Mouse (Mus musculus): ENCODE measurements at regions not wholly inside any gene's neighbourhood (a gene's known extent, or its start where the extent isn't known, plus 50 kb on each side); places are given as distances from the start of the nearest gene placed in this dataset.

DNA sequence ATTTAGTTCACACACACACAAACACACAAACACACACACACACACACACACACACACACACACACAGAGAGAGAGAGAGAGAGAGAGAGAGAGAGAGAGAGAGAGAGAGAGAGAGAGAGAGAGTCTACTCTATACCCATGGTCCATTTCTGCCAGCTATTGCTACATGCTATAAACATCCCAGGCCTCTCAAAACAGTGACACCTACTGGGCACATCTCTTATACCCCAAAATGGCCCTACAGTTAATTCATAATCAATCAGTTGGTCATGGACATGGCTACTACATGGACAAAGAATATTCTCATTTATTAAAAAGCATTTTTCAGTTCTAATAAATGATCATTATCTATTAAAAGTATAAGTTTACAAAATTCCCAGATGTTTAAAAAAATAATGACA lies 236.8 kb upstream of the Robo2 start:
- H3K27ac ChIP-seq, result no peak overlapping the region
- no peaks in the 10 kb centered on the region for H3K27me3 ChIP-seq
- no peaks in the 10 kb centered on the region for H3K36me3 ChIP-seq
- H3K9ac ChIP-seq, result no peak overlapping the region
- no peaks in the 10 kb centered on the region for H3K9me3 ChIP-seq
- peaks cover 6% of the 10 kb centered on the region; the same call in 1 of the 2 replicates for H3K4me1 ChIP-seq (replicated peaks)
- no peak overlapping the region for H3K4me3 ChIP-seq
- no peak for ATAC-seq (ENCODE audit: low FRiP score)
- no peak overlapping the region for H3K4me2 ChIP-seq

DNA sequence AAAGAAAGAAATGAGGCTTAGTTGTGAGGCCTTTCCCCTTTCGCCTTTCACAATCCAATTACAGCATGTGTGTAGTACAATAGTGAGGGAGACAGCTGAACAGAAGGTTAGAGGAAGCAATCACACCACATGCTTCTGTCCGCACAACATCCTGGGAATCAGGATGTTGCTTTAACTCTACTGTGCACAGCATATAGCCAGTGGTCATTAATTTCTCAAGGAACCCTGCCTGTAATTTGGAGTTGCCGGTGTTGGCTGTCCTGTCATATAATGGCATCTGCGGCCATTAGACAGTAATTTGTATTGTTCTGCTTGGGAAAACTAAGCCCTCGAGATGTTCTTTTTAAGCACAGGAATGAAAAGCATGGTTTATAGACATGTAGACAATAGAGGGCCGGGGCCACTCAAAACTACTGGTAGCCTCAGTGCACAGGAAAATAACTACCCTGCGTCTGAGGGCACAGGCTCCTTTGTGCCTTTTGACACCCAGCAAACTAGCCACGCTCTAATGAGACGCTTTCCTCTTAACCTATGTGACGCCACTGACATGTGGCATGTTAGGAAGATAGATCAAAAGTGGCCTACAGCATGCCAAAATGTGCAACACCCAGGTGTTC lies 233.2 kb upstream of the Robo2 start:
- Histone ChIP-seq H3K4me3 (no peak overlapping the region), H3K4me1 (replicated peaks) (peaks cover 6% of the 10 kb centered on the region; the same call in 1 of the 2 replicates), H3K36me3 (no peaks in the 10 kb centered on the region), H3K4me2 (no peak overlapping the region), H3K9ac (no peak overlapping the region), H3K9me3 (no peaks in the 10 kb centered on the region), H3K27ac (no peak overlapping the region), H3K27me3 (no peaks in the 10 kb centered on the region)
- no peak for ATAC-seq (ENCODE audit: low FRiP score)
- 26% methylated on average over 10 of the region's 10 CpGs for WGBS

DNA sequence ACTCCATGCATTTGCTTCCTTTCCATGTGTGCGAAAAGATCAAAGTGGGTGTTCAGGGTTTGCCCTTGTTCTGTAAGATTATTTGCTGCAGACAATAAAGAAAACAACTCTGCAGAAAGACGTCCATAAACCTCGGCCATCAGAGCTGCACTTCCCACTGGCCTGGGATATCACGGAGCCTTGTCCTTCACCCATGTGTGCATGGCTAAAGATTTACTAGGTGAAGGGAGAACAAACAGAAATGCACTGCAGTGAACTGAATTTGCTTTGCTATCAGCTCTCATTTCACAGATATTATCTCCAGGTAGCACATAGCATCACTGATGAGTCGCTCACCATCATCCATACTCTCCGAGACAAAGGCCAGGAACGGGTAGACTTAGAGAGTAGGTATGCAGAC lies 228.2 kb upstream of the Robo2 start:
- Histone ChIP-seq H3K27ac (no peak overlapping the region), H3K4me3 (no peak overlapping the region), H3K4me2 (no peak overlapping the region), H3K9me3 (no peaks in the 10 kb centered on the region), H3K9ac (no peak overlapping the region), H3K36me3 (no peaks in the 10 kb centered on the region), H3K4me1 (replicated peaks) (peaks cover 3% of the 10 kb centered on the region; the same call in 1 of the 2 replicates), H3K27me3 (no peaks in the 10 kb centered on the region)
- no peak for ATAC-seq (ENCODE audit: low FRiP score)
- 87% methylated on average over 7 of the region's 7 CpGs for WGBS

DNA sequence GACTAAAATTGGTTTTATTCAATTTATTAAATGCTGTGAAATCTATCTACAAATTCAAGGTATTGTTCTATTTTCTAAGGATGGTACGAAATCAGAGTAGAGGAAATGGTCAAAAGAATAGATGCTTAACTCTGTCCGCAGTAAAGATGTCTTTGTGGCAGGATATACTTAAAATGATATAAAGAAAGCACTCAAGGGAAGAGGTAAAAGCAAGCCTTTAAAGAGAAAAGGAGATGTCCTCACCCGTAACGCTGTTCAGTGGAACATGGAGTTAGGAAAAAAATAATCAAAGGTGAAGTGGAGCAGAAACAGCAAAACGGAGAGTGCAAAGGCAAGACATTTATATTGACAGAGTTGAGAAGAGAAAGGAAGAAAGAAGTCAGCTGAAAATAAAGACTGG lies 226.0 kb upstream of the Robo2 start:
- Histone ChIP-seq H3K4me3 (no peak overlapping the region), H3K36me3 (no peaks in the 10 kb centered on the region), H3K27me3 (no peaks in the 10 kb centered on the region), H3K27ac (no peak overlapping the region), H3K9ac (no peak overlapping the region), H3K9me3 (no peaks in the 10 kb centered on the region), H3K4me2 (no peak overlapping the region), H3K4me1 (replicated peaks) (no peaks in the 10 kb centered on the region)
- ATAC-seq (ENCODE audit: low FRiP score), result no peak
- WGBS, result 61% methylated on average over 5 of the region's 5 CpGs

DNA sequence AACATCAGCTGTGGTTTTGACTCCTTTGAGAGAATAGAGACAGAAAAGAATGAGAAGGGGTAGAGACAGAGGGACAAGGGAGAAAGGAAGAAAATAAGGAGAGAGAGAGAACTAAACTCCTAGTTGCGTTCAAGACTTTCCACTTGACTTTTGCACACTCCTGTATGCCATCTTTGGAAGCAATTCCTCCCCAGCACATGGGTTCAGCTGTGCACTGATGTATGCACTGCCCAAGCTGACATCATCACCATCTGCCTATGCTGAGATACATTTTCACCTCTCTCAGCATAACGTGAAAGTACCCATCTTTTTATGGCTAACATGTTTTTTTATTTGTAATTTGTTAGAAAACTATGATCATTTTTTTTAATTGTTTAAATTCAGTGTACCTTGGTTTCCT lies 214.2 kb upstream of the Robo2 start:
- Histone ChIP-seq H3K4me3 (no peak overlapping the region), H3K4me1 (replicated peaks) (no peaks in the 10 kb centered on the region), H3K36me3 (no peaks in the 10 kb centered on the region), H3K9ac (no peak overlapping the region), H3K27ac (no peak overlapping the region), H3K9me3 (no peaks in the 10 kb centered on the region), H3K27me3 (no peaks in the 10 kb centered on the region), H3K4me2 (no peak overlapping the region)
- no peak for ATAC-seq (ENCODE audit: low FRiP score)
- WGBS, result 88% methylated on average over 2 of the region's 2 CpGs

DNA sequence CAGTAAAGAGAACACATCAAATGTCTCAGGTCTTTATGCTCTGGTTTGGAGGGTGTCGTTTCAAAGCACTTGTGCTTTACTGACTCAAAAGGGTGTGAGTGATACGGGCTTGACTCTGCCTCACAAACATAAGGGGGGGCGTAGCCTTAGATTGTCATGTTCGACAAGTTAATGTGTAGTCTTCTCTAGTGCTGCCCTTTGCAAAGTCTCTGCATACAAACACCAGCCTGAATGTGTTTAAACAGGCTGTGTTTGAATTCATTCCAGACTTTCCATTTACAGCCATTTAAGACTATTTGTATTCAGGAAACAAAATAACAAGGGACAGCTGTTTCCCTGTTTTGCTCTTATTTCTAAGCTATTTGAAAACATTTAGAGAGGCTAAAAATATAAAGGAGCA lies 200.4 kb upstream of the Robo2 start:
- Histone ChIP-seq H3K27me3 (no peaks in the 10 kb centered on the region), H3K4me1 (replicated peaks) (no peaks in the 10 kb centered on the region), H3K36me3 (no peaks in the 10 kb centered on the region), H3K4me2 (no peak overlapping the region), H3K4me3 (no peak overlapping the region), H3K9me3 (no peaks in the 10 kb centered on the region), H3K9ac (no peak overlapping the region), H3K27ac (no peak overlapping the region)
- ATAC-seq (ENCODE audit: low FRiP score), result no peak
- 45% methylated on average over 4 of the region's 4 CpGs for WGBS

DNA sequence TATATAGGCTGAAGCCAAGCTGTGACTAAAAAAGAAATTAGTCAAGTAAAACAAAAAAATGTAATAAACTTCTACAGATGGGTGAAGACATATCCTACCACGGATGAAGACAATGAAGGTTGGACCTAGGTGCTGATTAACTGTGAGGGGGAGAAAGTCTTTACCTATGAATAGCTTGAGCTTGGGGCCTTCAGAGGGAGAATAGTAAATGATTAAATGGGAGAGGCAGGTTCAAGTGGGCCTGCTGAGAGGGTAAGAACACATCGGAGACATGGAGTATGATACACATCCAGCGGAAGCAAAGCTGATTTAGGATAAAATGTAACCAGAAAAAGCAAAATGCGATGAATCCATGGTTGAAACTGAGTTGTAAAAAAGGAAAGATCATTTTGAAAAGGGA lies 197.9 kb upstream of the Robo2 start:
- H3K4me1 ChIP-seq (replicated peaks), result no peaks in the 10 kb centered on the region
- no peak overlapping the region for H3K4me2 ChIP-seq
- no peak overlapping the region for H3K9ac ChIP-seq
- 66% methylated on average over 4 of the region's 4 CpGs for WGBS
- H3K27me3 ChIP-seq, result no peaks in the 10 kb centered on the region
- no peaks in the 10 kb centered on the region for H3K9me3 ChIP-seq
- no peak overlapping the region for H3K27ac ChIP-seq
- no peak for ATAC-seq (ENCODE audit: low FRiP score)
- H3K4me3 ChIP-seq, result no peak overlapping the region
- H3K36me3 ChIP-seq, result no peaks in the 10 kb centered on the region

DNA sequence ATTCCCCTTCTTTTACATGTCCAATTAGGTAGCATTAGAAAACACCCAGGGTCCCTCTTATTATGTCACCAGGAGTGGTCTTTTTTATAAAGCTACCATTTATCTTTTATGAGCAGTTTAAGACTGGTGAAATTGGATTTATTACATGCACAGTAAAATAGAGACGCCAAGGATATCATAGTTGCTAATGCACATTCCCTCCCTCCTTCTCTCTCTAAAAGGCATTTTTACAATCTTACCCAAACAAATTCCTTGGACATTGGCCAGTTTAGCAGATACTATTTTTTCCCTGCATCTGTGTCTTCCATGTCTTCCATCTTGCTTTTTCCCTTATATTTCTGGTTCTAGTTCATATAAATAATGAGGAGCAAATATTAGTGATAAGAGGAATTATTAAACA lies 186.7 kb upstream of the Robo2 start:
- H3K27me3 ChIP-seq, result no peaks in the 10 kb centered on the region
- ATAC-seq (ENCODE audit: low FRiP score), result no peak
- 75% methylated on average over 1 of the region's 1 CpGs for WGBS

DNA sequence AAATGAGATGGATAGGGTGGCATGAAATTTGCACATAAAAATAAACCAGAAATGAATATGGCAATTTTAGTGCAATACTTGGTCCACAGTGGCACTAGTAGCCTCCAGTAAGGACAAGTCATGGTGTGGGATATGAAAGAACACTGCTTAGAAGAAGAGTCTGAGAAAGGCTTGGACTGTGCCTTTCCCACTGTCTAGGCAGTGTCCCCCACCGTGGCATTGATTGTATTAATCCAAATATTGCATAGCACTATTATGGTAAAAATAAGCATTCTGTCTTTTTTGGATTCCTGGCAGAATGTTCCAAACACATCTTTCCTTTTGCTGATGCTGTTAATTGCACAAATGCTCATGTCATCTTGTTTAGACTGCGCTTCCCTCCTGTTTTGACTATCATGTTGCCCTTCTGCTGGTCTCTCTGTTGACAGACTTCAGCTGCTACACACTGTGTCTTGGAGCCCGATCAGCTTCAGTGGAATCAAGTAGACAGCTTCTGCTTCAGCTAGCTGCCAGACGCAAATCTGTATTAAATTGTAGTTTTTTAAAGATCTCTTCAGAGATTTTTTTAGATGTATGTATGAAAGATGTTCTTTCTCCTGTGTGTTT lies 186.2 kb upstream of the Robo2 start:
- Histone ChIP-seq H3K4me3 (no peak overlapping the region), H3K36me3 (no peaks in the 10 kb centered on the region), H3K27ac (no peak overlapping the region), H3K4me1 (replicated peaks) (no peaks in the 10 kb centered on the region), H3K9ac (no peak overlapping the region), H3K4me2 (no peak overlapping the region), H3K27me3 (no peaks in the 10 kb centered on the region), H3K9me3 (no peaks in the 10 kb centered on the region)
- 90% methylated on average over 4 of the region's 4 CpGs for WGBS
- no peak for ATAC-seq (ENCODE audit: low FRiP score)

More for the DNA sequence above, 186.7 kb upstream of the Robo2 start:
- no peak overlapping the region for H3K9ac ChIP-seq
- H3K4me2 ChIP-seq, result no peak overlapping the region
- H3K36me3 ChIP-seq, result no peaks in the 10 kb centered on the region
- H3K27ac ChIP-seq, result no peak overlapping the region
- H3K9me3 ChIP-seq, result no peaks in the 10 kb centered on the region
- H3K4me3 ChIP-seq, result no peak overlapping the region
- no peaks in the 10 kb centered on the region for H3K4me1 ChIP-seq (replicated peaks)

DNA sequence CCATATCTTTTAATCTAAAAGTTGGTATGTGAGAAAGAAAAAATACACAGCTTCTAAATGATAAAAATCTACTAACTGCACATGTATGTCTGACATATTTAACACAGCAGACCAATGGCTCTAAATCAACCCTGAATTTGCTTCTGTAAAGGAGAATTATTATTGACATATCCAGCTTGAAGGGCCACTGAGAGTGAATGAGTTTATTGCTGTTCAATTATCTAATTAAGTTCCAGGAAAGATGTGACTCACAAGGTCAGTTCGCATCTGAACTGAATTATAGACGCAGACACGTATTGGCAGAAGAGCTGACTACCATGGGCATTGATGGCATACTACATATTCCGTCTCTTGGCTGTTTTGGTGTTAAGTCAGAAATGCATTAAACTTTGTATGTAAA lies 180.3 kb upstream of the Robo2 start:
- Histone ChIP-seq H3K4me3 (no peak overlapping the region), H3K9ac (no peak overlapping the region), H3K27me3 (no peaks in the 10 kb centered on the region), H3K4me1 (replicated peaks) (no peaks in the 10 kb centered on the region), H3K9me3 (no peaks in the 10 kb centered on the region), H3K4me2 (no peak overlapping the region), H3K36me3 (no peaks in the 10 kb centered on the region), H3K27ac (no peak overlapping the region)
- WGBS, result 88% methylated on average over 4 of the region's 4 CpGs
- no peak for ATAC-seq (ENCODE audit: low FRiP score)

DNA sequence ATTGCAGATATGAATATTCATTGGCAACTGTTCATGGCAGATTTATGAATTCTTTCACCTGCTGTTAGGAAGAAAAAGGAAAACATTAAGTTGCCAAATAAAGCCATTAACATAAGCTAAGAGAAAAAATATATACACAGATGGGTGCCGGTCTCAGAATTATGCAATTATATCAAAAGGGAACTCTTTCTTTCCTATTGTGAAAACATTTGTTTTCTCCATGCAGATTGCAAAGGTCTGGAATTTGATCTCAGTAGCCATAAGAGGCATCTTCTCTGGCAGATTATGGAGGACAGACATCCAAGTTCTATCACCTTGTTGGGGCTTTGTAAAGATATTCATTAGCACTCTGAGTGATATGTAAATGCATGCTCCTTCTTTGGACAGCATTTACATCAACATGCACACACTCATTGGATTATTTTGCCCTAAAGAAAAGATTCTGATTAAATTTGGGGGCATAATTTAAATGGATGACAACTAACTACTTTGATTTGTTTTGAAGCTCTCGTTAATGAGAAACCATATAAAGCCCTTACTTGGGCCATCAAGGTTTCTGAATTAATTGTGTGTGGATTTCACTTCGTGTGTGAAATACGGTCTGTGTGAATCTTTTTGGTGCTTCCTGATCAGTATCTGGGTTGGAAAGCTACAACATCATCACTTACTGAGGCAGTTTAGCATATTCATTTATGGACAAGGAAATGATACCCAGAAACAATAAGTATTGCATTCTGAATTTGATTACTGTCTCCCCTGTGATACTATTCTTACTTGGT lies 171.2 kb upstream of the Robo2 start:
- H3K27ac ChIP-seq, result no peak overlapping the region
- H3K9me3 ChIP-seq, result no peaks in the 10 kb centered on the region
- ATAC-seq (ENCODE audit: low FRiP score), result no peak
- no peak overlapping the region for H3K9ac ChIP-seq
- 86% methylated on average over 4 of the region's 4 CpGs for WGBS
- no peak overlapping the region for H3K4me3 ChIP-seq
- H3K4me1 ChIP-seq (replicated peaks), result no peaks in the 10 kb centered on the region
- no peak overlapping the region for H3K4me2 ChIP-seq
- H3K36me3 ChIP-seq, result no peaks in the 10 kb centered on the region
- H3K27me3 ChIP-seq, result no peaks in the 10 kb centered on the region

DNA sequence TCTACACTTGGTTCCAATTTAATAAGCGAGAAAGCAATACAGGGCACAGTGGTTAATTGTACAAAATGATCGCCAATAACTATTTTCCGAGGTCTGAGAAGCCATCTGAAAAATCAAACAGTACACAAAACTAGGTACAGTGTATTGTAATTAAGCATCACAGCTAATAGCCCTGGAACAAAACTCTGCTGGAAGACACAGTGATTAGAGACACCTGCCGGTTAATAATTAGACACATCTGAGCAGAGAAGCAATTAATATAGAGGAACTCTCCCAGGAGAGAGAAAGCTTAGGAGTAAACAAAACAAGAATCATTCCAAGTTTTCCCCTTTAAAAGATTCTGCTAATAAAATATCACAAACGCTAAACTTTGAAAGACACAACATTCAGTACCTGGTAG lies 136.7 kb upstream of the Robo2 start:
- Histone ChIP-seq H3K4me2 (no peak overlapping the region), H3K9ac (no peak overlapping the region), H3K27ac (no peak overlapping the region), H3K4me3 (no peak overlapping the region), H3K27me3 (no peaks in the 10 kb centered on the region), H3K36me3 (no peaks in the 10 kb centered on the region), H3K9me3 (no peaks in the 10 kb centered on the region), H3K4me1 (replicated peaks) (no peaks in the 10 kb centered on the region)
- no peak for ATAC-seq (ENCODE audit: low FRiP score)
- 74% methylated on average over 5 of the region's 5 CpGs for WGBS

DNA sequence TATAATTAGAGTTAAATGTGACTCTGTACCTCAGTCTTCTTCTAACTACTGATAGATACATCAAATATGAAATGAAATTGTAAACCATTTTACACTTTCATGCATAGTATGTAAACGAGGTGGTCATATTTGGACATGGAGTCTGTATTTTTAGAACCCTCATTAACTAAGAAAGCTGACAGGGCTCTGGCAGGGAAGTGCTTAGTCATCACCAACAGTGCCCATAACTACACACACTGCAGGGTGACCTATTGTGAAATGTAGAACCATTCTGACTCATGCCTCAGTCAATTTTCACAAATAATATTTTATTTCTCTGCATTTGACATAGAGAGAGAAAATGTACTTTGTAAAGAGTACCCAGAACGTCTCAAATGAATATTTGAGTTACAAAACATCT lies 118.9 kb upstream of the Robo2 start:
- no peak for ATAC-seq (ENCODE audit: low FRiP score)
- H3K4me2 ChIP-seq, result no peak overlapping the region
- 69% methylated on average over 2 of the region's 2 CpGs for WGBS
- no peaks in the 10 kb centered on the region for H3K4me1 ChIP-seq (replicated peaks)
- no peak overlapping the region for H3K27ac ChIP-seq
- H3K36me3 ChIP-seq, result no peaks in the 10 kb centered on the region
- H3K9me3 ChIP-seq, result no peaks in the 10 kb centered on the region
- no peak overlapping the region for H3K9ac ChIP-seq
- H3K4me3 ChIP-seq, result no peak overlapping the region
- no peaks in the 10 kb centered on the region for H3K27me3 ChIP-seq
